Mouse (Mus musculus) megakaryocyte, embryonic 14.5 days (primary cell): ENCODE data around the gene D930020B18Rik.

ENCODE experiments used
- FLI1 ChIP-seq: IDR thresholded peaks from 2 replicates; pipeline ENCODE4 v1.6.1; 2012; ENCODE audit warnings: low read length, inconsistent platforms, mixed read lengths
- GATA1 ChIP-seq: IDR thresholded peaks from 3 replicates; pipeline ENCODE4 v1.6.1; 2012; ENCODE audit warnings: mixed read lengths, low read length, inconsistent platforms, borderline replicate concordance

GRCm38 (mm10) chr10:121694567-121694966, 53.2 kb downstream of the D930020B18Rik start:
- TF ChIP-seq FLI1 = no peak
- no peak for TF ChIP-seq GATA1
